Mouse (Mus musculus) lung, embryonic 16.5 days (tissue): ENCODE data around the gene Acss2. TPM values are rescaled to one million over a fixed set of nuclear protein-coding genes. Genes with fewer than 3 reads are reported as not detected.
A peak's percentile ranks its signal among the peaks of the same experiment; 100 is the strongest.

Source experiments
- microRNA counts: library from miRNA; unstranded; fragments of <30 nt; microRNA quantifications from one replicate; lab custom pipeline; 2016
- microRNA-seq: library from miRNA; unstranded; fragments of <30 nt; microRNA quantifications from one replicate; pipeline ENCODE4, GENCODE M21; 2016
- polyA plus RNA-seq: library from polyadenylated mRNA; unstranded; fragments of >200 nt; fragmentation: Nextera tagmentation; extraction: Ambion mirVana; gene quantifications from 2 replicates; pipeline ENCODE4 v1.2.1, GENCODE M21; 2015

Gene Acss2
- polyA plus RNA-seq, 1 experiment from 2014 or later = 11.0 TPM

MicroRNAs within 50 kb of the gene (microRNA counts, 519-probe panel; counts per million panel counts)
- 2,364 counts per million, percentile 41 among the panel's probes with 10 or more counts for microRNA mmu-miR-499 (lab: Ali Mortazavi, UCI)

Small RNAs within 50 kb of the gene (microRNA-seq; reads per million reads assigned to microRNA genes)
- 30.4 reads per million, percentile 37 among the genes with 10 or more reads in this experiment for gene Mir499

Other genes starting within 250 kb of the Acss2 start
- gene Map1lc3a, start 241.7 kb upstream of the Acss2 start, polyA plus RNA-seq = 160 and 185 TPM in 2 replicates
- 50.0 and 54.9 TPM in 2 replicates for gene Pigu, start 160.5 kb upstream of the Acss2 start, polyA plus RNA-seq
- gene Trp53inp2, start 136.9 kb upstream of the Acss2 start, polyA plus RNA-seq = 20.3 and 22.8 TPM in 2 replicates
- gene Ncoa6, start 44.1 kb upstream of the Acss2 start, polyA plus RNA-seq = 16.5 and 18.0 TPM in 2 replicates
- gene Ggt7, start 289 bp downstream of the Acss2 start, polyA plus RNA-seq = 3.5 TPM in 2 replicates
- 27.7 and 32.0 TPM in 2 replicates for gene Gss, start 74.9 kb downstream of the Acss2 start, polyA plus RNA-seq
- gene Myh7b, start 93.3 kb downstream of the Acss2 start, polyA plus RNA-seq = 0.18 and 0.75 TPM in 2 replicates
- gene Trpc4ap, start 174.4 kb downstream of the Acss2 start, polyA plus RNA-seq = 119 and 123 TPM in 2 replicates
- gene Edem2, start 211.5 kb downstream of the Acss2 start, polyA plus RNA-seq = 47.0 and 49.0 TPM in 2 replicates
- not detected in 2 replicates for gene Gm17581, start 217.9 kb downstream of the Acss2 start, polyA plus RNA-seq
- 16.3 and 16.8 TPM in 2 replicates for gene Procr, start 233.2 kb downstream of the Acss2 start, polyA plus RNA-seq